Mouse (Mus musculus) stomach, embryonic 14.5 days (tissue): ENCODE measurements around the gene Sox15. TPM values are rescaled to one million over a fixed set of nuclear protein-coding genes. Genes with fewer than 3 reads are reported as not detected.
"Not testable (repeated sequence)": the region's sequence is repeated elsewhere in the genome, so short reads cannot be mapped to it uniquely, and the experiment has no call there.

Experiments
- ATAC-seq: fragments of 200-750 bp; cut with Nextera tagmentation; 2 replicates; pipeline ENCODE4 v1.8.0; 2017; ENCODE audit warnings: low read depth, moderate TSS enrichment; ENCODE audit not compliant: insufficient number of reproducible peaks, insufficient read depth, low FRiP score
- H3K27ac ChIP-seq: fragments of 300-500 bp; sonication (generic); 2 replicates; pipeline ENCODE4 v1.5.1; 2014; ENCODE audit warnings: mild to moderate bottlenecking, low read length, moderate library complexity, mixed read lengths
- H3K27me3 ChIP-seq: fragments of 300-500 bp; sonication (generic); 2 replicates; pipeline ENCODE4 v1.6.1; 2014; ENCODE audit warnings: low read length, control low read depth, mixed read lengths; ENCODE audit not compliant: control insufficient read depth, insufficient read depth
- H3K36me3 ChIP-seq: fragments of 300-500 bp; sonication (generic); 2 replicates; pipeline ENCODE4 v1.6.1; 2014; ENCODE audit warnings: mild to moderate bottlenecking, control low read depth, low read length, moderate library complexity, mixed read lengths; ENCODE audit not compliant: control insufficient read depth, insufficient read depth
- H3K4me1 ChIP-seq: fragments of 300-500 bp; sonication (generic); 2 replicates; pipeline ENCODE4 v1.6.1; 2014; ENCODE audit warnings: low read length, control low read depth, mixed read lengths; ENCODE audit not compliant: control insufficient read depth, insufficient read depth
- H3K4me2 ChIP-seq: fragments of 300-500 bp; sonication (generic); replicated peaks from 2 replicates; pipeline ENCODE4 v1.6.1; 2014; ENCODE audit warnings: low read depth, low read length, control low read depth
- H3K4me3 ChIP-seq: fragments of 300-500 bp; sonication (generic); 2 replicates; pipeline ENCODE4 v1.5.1; 2014; ENCODE audit warnings: low read depth, low read length, control low read depth
- H3K9ac ChIP-seq: fragments of 300-500 bp; sonication (generic); replicated peaks from 2 replicates; pipeline ENCODE4 v1.6.1; 2014; ENCODE audit warnings: low read depth, mild to moderate bottlenecking, control low read depth, low read length, moderate library complexity, mixed read lengths
- H3K9me3 ChIP-seq: fragments of 300-500 bp; sonication (generic); 2 replicates; pipeline ENCODE4 v1.6.1; 2016; ENCODE audit warnings: low read depth, low read length, control low read depth; ENCODE audit not compliant: control insufficient read depth
- WGBS: fragments of 180-500 bp; shearing (Covaris S2); extraction: QIAGEN DNeasy Blood & Tissue Kit; methylation state at CpG from one replicate; pipeline ENCODE4 v1.1.7; 2014; 5-methylcytosine and 5-hydroxymethylcytosine counted together
- polyA plus RNA-seq: library from polyadenylated mRNA; unstranded; fragments of >200 nt; fragmentation: Nextera tagmentation; extraction: Ambion mirVana; gene quantifications from 2 replicates; pipeline ENCODE4 v1.2.1, GENCODE M21; 2014

Sox15 gene
- polyA plus RNA-seq, 1 experiment from 2014 or later: 4.7 TPM

- Histone ChIP-seq H3K4me1 (no peaks in the 10 kb centered on the region; the same call in 1 of the 2 replicates), H3K4me3 (peak within 1 kb of the TSS; percentile 50), H3K27me3 (no peaks in the 10 kb centered on the region), H3K4me2 (peak within 1 kb of the TSS; percentile 72), H3K36me3 (no peaks in the 10 kb centered on the region), H3K9me3 (no peaks in the 10 kb centered on the region), H3K9ac (peak within 1 kb of the TSS; percentile 54), H3K27ac (peak within 1 kb of the TSS; percentile 44; the same call in 1 of the 2 replicates)
- peak; percentile 69 for ATAC-seq
- WGBS: 2% methylated on average over 26 of the region's 41 CpGs
Observed at GRCm38 (mm10) chr11:69695361-69696181, 40.5 kb downstream of the Sox15 start, which contains the start of the genes Tnfsf12 and Tnfsfm13. Tnfsf12 (minus strand) TSS chr11:69695849. Tnfsfm13 (minus strand) TSS chr11:69696098.

- no peak overlapping the region for H3K4me3 ChIP-seq
- H3K27me3 ChIP-seq: no peaks in the 10 kb centered on the region
- no peaks in the 10 kb centered on the region for H3K9me3 ChIP-seq
- H3K9ac ChIP-seq: no peak overlapping the region
- H3K4me1 ChIP-seq: no peaks in the 10 kb centered on the region; the same call in 1 of the 2 replicates
- H3K27ac ChIP-seq: no peak overlapping the region
- H3K36me3 ChIP-seq: no peaks in the 10 kb centered on the region
- no peak for ATAC-seq
- WGBS: 97% methylated on average over 3 of the region's 3 CpGs
- H3K4me2 ChIP-seq: no peak overlapping the region
Observed at GRCm38 (mm10) chr11:69697396-69697795, 42.3 kb downstream of the Sox15 start.

- H3K9ac ChIP-seq: no peak overlapping the region
- no peaks in the 10 kb centered on the region for H3K36me3 ChIP-seq
- H3K27me3 ChIP-seq: no peaks in the 10 kb centered on the region
- no peak for ATAC-seq
- 75% methylated on average over 5 of the region's 5 CpGs for WGBS
- H3K4me2 ChIP-seq: no peak overlapping the region
- no peaks in the 10 kb centered on the region; the same call in 1 of the 2 replicates for H3K4me1 ChIP-seq
- H3K9me3 ChIP-seq: no peaks in the 10 kb centered on the region
- H3K27ac ChIP-seq: no peak overlapping the region
- H3K4me3 ChIP-seq: no peak overlapping the region
Observed at GRCm38 (mm10) chr11:69698574-69698973, 43.5 kb downstream of the Sox15 start.

DNA sequence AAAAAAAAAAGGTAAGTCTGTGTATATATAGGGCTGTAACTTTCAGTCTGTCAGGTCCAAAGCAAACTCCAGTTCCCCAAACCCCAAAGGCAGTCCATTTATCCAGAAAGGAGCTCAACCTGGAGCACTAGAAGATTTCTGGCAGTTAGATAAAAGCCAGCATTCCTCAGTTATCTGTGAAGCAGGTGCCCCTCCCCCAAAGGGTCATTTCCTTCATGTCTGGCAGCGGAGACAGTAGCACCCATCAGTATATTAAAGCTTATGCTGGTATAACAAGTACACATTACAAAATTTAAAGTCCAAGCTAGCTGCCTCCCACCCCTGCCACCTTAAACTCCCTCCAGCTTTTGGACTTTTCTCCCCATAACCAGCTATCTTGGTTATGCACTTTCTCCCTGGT is 44.5 kb downstream of the Sox15 start:
- no peak for ATAC-seq
- 29% methylated on average over 1 of the region's 1 CpGs for WGBS

DNA sequence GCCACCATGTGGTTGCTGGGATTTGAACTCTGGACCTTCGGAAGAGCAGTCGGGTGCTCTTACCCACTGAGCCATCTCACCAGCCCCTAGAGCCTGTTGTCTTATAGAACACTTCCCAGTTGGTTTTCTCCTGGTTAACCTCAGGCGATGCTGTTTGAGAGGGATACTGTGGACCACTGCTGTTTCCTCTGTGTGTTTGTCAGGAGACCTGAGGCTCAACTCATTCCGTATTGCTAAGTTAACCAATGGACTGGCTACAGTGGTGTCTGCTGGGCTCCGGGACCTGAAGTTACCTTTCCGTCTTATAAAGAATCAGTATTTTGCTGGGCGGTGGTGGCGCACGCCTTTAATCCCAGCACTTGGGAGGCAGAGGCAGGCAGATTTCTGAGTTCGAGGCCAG is 47.8 kb downstream of the Sox15 start:
- not testable (repeated sequence) for H3K9me3 ChIP-seq, ATAC-seq, H3K4me3 ChIP-seq, H3K4me2 ChIP-seq, H3K4me1 ChIP-seq, H3K27me3 ChIP-seq, H3K9ac ChIP-seq, H3K27ac ChIP-seq, H3K36me3 ChIP-seq
- WGBS: 95% methylated on average over 10 of the region's 10 CpGs

More for the DNA sequence above, 44.5 kb downstream of the Sox15 start:
- Histone ChIP-seq H3K4me2 (no peak overlapping the region), H3K9ac (no peak overlapping the region), H3K27ac (no peak overlapping the region), H3K36me3 (no peaks in the 10 kb centered on the region), H3K9me3 (no peaks in the 10 kb centered on the region), H3K27me3 (no peaks in the 10 kb centered on the region), H3K4me1 (no peaks in the 10 kb centered on the region; the same call in 1 of the 2 replicates), H3K4me3 (no peak overlapping the region)

DNA sequence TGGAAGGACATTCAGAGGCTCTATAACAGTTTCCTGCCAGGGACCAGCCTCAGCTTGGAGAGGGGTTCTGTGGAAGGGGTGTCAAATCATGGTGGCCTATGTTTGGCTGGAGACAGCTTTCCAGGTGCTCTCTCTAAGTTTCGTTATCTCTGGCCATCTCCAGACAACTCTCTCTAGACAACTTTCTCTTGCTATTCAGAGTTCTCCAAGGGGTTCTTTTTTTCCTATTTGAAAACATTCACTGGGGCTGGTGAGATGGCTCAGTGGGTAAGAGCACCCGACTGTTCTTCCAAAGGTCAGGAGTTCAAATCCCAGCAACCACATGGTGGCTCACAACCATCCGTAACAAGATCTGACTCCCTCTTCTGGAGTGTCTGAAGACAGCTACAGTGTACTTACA is 48.3 kb downstream of the Sox15 start:
- H3K36me3 ChIP-seq, ATAC-seq, H3K4me3 ChIP-seq, H3K9me3 ChIP-seq, H3K27ac ChIP-seq, H3K4me2 ChIP-seq, H3K27me3 ChIP-seq, H3K9ac ChIP-seq, H3K4me1 ChIP-seq: not testable (repeated sequence)
- 55% methylated on average over 2 of the region's 3 CpGs for WGBS

DNA sequence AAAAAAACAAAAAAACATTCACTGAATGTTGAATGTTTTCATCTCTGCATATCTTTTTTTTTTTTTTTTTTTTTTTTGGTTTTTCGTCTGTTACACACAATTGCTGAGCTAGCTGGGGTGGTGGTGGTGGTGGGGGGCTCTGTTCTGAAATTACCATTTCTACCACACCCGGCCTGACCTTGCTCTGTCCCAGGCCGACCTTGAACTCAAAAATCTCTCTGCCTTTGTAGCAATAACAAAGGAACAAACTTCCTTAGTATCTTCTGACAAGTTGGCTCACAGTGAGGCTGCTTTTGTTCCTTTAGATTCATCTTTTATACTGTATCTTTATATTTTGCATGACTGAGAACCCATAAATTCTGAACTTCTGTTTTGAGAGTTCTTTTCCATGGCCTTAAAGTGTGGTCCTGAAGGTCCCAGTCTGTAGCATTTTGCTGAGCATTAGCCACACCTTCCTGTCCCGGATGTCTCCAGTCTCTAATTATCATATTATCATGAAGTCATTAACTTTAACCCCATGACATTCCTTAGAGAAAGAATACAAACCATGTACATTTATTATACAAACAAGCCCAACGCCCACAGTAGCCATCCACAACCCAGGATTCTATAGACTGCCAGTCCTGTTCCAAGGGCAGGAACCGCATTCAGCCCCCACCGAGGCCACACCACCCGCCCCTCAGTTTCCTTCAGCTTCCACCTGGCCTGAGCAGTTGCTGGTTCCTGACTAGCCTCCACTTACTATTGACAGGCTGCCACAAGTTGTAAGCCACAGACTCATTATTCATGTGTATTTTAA is 48.9 kb downstream of the Sox15 start:
- no peak overlapping the region for H3K27ac ChIP-seq
- ATAC-seq: no peak
- H3K4me1 ChIP-seq: no peaks in the 10 kb centered on the region
- H3K4me2 ChIP-seq: no peak overlapping the region
- H3K27me3 ChIP-seq: no peaks in the 10 kb centered on the region
- no peak overlapping the region for H3K4me3 ChIP-seq
- 58% methylated on average over 8 of the region's 8 CpGs for WGBS
- H3K9ac ChIP-seq: no peak overlapping the region
- no peaks in the 10 kb centered on the region for H3K36me3 ChIP-seq
- no peaks in the 10 kb centered on the region for H3K9me3 ChIP-seq

GRCm38 (mm10) chr11:69704613-69705010 is 49.5 kb downstream of the Sox15 start:
- 25% methylated on average over 2 of the region's 2 CpGs for WGBS
- H3K4me3 ChIP-seq: no peak overlapping the region
- H3K9me3 ChIP-seq: no peaks in the 10 kb centered on the region
- no peaks in the 10 kb centered on the region for H3K36me3 ChIP-seq
- no peaks in the 10 kb centered on the region for H3K27me3 ChIP-seq
- H3K27ac ChIP-seq: no peak overlapping the region
- no peak for ATAC-seq
- no peak overlapping the region for H3K9ac ChIP-seq
- no peaks in the 10 kb centered on the region for H3K4me1 ChIP-seq
- no peak overlapping the region for H3K4me2 ChIP-seq
